Mouse (Mus musculus): Measurements from ENCODE around the gene 4933428M09Rik. TPM values are rescaled to one million over a fixed set of nuclear protein-coding genes. Genes with fewer than 3 reads are reported as not detected.
"Not testable (repeated sequence)": the region's sequence is repeated elsewhere in the genome, so short reads cannot be mapped to it uniquely, and the experiment has no call there.

The 4933428M09Rik gene
- polyA plus RNA-seq (2016; fragmentation: Nextera tagmentation; extraction: Ambion mirVana) = not detected in 2 replicates

- H3K4me2 ChIP-seq = no peak within 1 kb of the TSS
- no peak for ATAC-seq (ENCODE audit: low FRiP score)
- H3K4me3 ChIP-seq (replicated peaks) = no peak within 1 kb of the TSS
- no peak within 1 kb of the TSS for H3K27ac ChIP-seq
- no peaks in the 10 kb centered on the region for H3K4me1 ChIP-seq
- no peak within 1 kb of the TSS for H3K9ac ChIP-seq
- WGBS = 89% methylated on average over 8 of the region's 8 CpGs
- no peaks in the 10 kb centered on the region for H3K36me3 ChIP-seq (replicated peaks)
- no peaks in the 10 kb centered on the region for H3K9me3 ChIP-seq
- no peaks in the 10 kb centered on the region for H3K27me3 ChIP-seq
Measured at GRCm38 (mm10) chrX:139178928-139179327, at the start of gene 4933428M09Rik. Gene 4933428M09Rik (plus strand): TSS chrX:139179228.

GRCm38 (mm10) chrX:139134031-139134430 lies 45.0 kb upstream of the 4933428M09Rik start:
- Histone ChIP-seq H3K9ac (no peak overlapping the region), H3K27ac (no peak overlapping the region), H3K4me3 (replicated peaks) (no peak overlapping the region), H3K36me3 (replicated peaks) (no peaks in the 10 kb centered on the region), H3K4me1 (no peaks in the 10 kb centered on the region), H3K27me3 (0 out of 2 replicates have a peak, but pooled peaks cover 3% of the 10 kb centered on the region), H3K9me3 (no peaks in the 10 kb centered on the region), H3K4me2 (no peak overlapping the region)
- WGBS = 55% methylated on average over 4 of the region's 4 CpGs
- ATAC-seq (ENCODE audit: low FRiP score) = no peak

GRCm38 (mm10) chrX:139191506-139191905 lies 12.5 kb downstream of the 4933428M09Rik start:
- H3K4me2 ChIP-seq; H3K9ac ChIP-seq; H3K4me3 ChIP-seq (replicated peaks); ATAC-seq (ENCODE audit: low FRiP score); H3K27ac ChIP-seq; H3K9me3 ChIP-seq; H3K27me3 ChIP-seq; H3K4me1 ChIP-seq; H3K36me3 ChIP-seq (replicated peaks): not testable (repeated sequence)
- WGBS = 86% methylated on average over 3 of the region's 3 CpGs

- H3K27me3 ChIP-seq = no peaks in the 10 kb centered on the region
- no peak for ATAC-seq (ENCODE audit: low FRiP score)
- H3K9ac ChIP-seq = no peak overlapping the region
- no peak overlapping the region for H3K4me3 ChIP-seq (replicated peaks)
- H3K36me3 ChIP-seq (replicated peaks) = no peaks in the 10 kb centered on the region
- 58% methylated on average over 1 of the region's 1 CpGs for WGBS
- H3K4me1 ChIP-seq = no peaks in the 10 kb centered on the region
- H3K9me3 ChIP-seq = no peaks in the 10 kb centered on the region
- H3K4me2 ChIP-seq = no peak overlapping the region
- no peak overlapping the region for H3K27ac ChIP-seq
Measured at GRCm38 (mm10) chrX:139194572-139195279, 15.7 kb downstream of the 4933428M09Rik start.

GRCm38 (mm10) chrX:139209191-139209828 lies 30.3 kb downstream of the 4933428M09Rik start:
- not testable (repeated sequence) for H3K9ac ChIP-seq; H3K36me3 ChIP-seq (replicated peaks); H3K4me3 ChIP-seq (replicated peaks); H3K9me3 ChIP-seq; H3K27ac ChIP-seq; H3K4me1 ChIP-seq; H3K27me3 ChIP-seq
- H3K4me2 ChIP-seq = peak overlapping the region; percentile 53; the same call in 1 of the 2 replicates
- ATAC-seq (ENCODE audit: low FRiP score) = 0 out of 2 replicates have a peak, but pooled peaks have one; percentile 23
- 82% methylated on average over 4 of the region's 4 CpGs for WGBS

- WGBS = 27% methylated on average over 22 of the region's 31 CpGs
- no peaks in the 10 kb centered on the region for H3K4me1 ChIP-seq
- no peaks in the 10 kb centered on the region for H3K36me3 ChIP-seq (replicated peaks)
- no peak within 1 kb of the TSS for H3K27ac ChIP-seq
- peak within 1 kb of the TSS; percentile 30; the same call in 1 of the 2 replicates for H3K9ac ChIP-seq
- H3K27me3 ChIP-seq = peaks cover 7% of the 10 kb centered on the region; the same call in 1 of the 2 replicates
- no peaks in the 10 kb centered on the region for H3K9me3 ChIP-seq
- peak; percentile 96 for ATAC-seq (ENCODE audit: low FRiP score)
- H3K4me2 ChIP-seq = peak within 1 kb of the TSS; percentile 53
- H3K4me3 ChIP-seq (replicated peaks) = peak within 1 kb of the TSS; percentile 42
Measured at GRCm38 (mm10) chrX:139209829-139210225, 30.8 kb downstream of the 4933428M09Rik start, which contains the start of gene Mum1l1. Gene Mum1l1 (plus strand): TSS chrX:139210042.

GRCm38 (mm10) chrX:139214765-139215164 lies 35.7 kb downstream of the 4933428M09Rik start:
- ATAC-seq (ENCODE audit: low FRiP score) = no peak
- no peaks in the 10 kb centered on the region; the same call in 1 of the 2 replicates for H3K4me1 ChIP-seq
- no peak overlapping the region for H3K4me3 ChIP-seq (replicated peaks)
- H3K9ac ChIP-seq = no peak overlapping the region
- H3K27ac ChIP-seq = no peak overlapping the region
- H3K36me3 ChIP-seq (replicated peaks) = no peaks in the 10 kb centered on the region
- no peaks in the 10 kb centered on the region for H3K9me3 ChIP-seq
- 75% methylated on average over 4 of the region's 4 CpGs for WGBS
- H3K27me3 ChIP-seq = peaks cover 13% of the 10 kb centered on the region; the same call in 1 of the 2 replicates
- no peak overlapping the region for H3K4me2 ChIP-seq

- no peak overlapping the region for H3K27ac ChIP-seq
- no peak for ATAC-seq (ENCODE audit: low FRiP score)
- H3K9me3 ChIP-seq = no peaks in the 10 kb centered on the region
- 73% methylated on average over 5 of the region's 5 CpGs for WGBS
- H3K4me1 ChIP-seq = no peaks in the 10 kb centered on the region; the same call in 1 of the 2 replicates
- no peaks in the 10 kb centered on the region for H3K36me3 ChIP-seq (replicated peaks)
- no peak overlapping the region for H3K9ac ChIP-seq
- no peak overlapping the region for H3K4me3 ChIP-seq (replicated peaks)
- H3K4me2 ChIP-seq = no peak overlapping the region
- H3K27me3 ChIP-seq = peaks cover 10% of the 10 kb centered on the region; the same call in 1 of the 2 replicates
Measured at GRCm38 (mm10) chrX:139216409-139216808, 37.4 kb downstream of the 4933428M09Rik start.

- H3K4me1 ChIP-seq = no peaks in the 10 kb centered on the region; the same call in 1 of the 2 replicates
- H3K36me3 ChIP-seq (replicated peaks) = no peaks in the 10 kb centered on the region
- H3K4me2 ChIP-seq = peak overlapping the region; percentile 47
- 17% methylated on average over 22 of the region's 22 CpGs for WGBS
- no peak overlapping the region; the same call in 1 of the 2 replicates for H3K9ac ChIP-seq
- no peaks in the 10 kb centered on the region for H3K9me3 ChIP-seq
- H3K27me3 ChIP-seq = peaks cover 8% of the 10 kb centered on the region; the same call in 1 of the 2 replicates
- peak; percentile 96 for ATAC-seq (ENCODE audit: low FRiP score)
- peak overlapping the region; percentile 37 for H3K4me3 ChIP-seq (replicated peaks)
- no peak overlapping the region for H3K27ac ChIP-seq
Measured at GRCm38 (mm10) chrX:139216991-139217593, 38.1 kb downstream of the 4933428M09Rik start.

GRCm38 (mm10) chrX:139217776-139218175 lies 38.7 kb downstream of the 4933428M09Rik start:
- Histone ChIP-seq H3K4me2 (peak overlapping the region; percentile 47), H3K9me3 (no peaks in the 10 kb centered on the region), H3K36me3 (replicated peaks) (no peaks in the 10 kb centered on the region), H3K27ac (no peak overlapping the region), H3K9ac (no peak overlapping the region), H3K4me1 (no peaks in the 10 kb centered on the region; the same call in 1 of the 2 replicates), H3K27me3 (peaks cover 8% of the 10 kb centered on the region; the same call in 1 of the 2 replicates), H3K4me3 (replicated peaks) (peak overlapping the region; percentile 37)
- no peak for ATAC-seq (ENCODE audit: low FRiP score)
- WGBS = 43% methylated on average over 10 of the region's 10 CpGs

GRCm38 (mm10) chrX:139219017-139219416 lies 40.0 kb downstream of the 4933428M09Rik start:
- Histone ChIP-seq H3K36me3 (replicated peaks) (no peaks in the 10 kb centered on the region), H3K4me1 (no peaks in the 10 kb centered on the region; the same call in 1 of the 2 replicates), H3K9ac (no peak overlapping the region), H3K27ac (no peak overlapping the region), H3K9me3 (no peaks in the 10 kb centered on the region), H3K27me3 (peaks cover 8% of the 10 kb centered on the region; the same call in 1 of the 2 replicates), H3K4me2 (no peak overlapping the region), H3K4me3 (replicated peaks) (no peak overlapping the region)
- ATAC-seq (ENCODE audit: low FRiP score) = no peak; the same call in 1 of the 2 replicates
- WGBS = 28% methylated on average over 2 of the region's 2 CpGs

- no peak overlapping the region for H3K4me2 ChIP-seq
- no peak overlapping the region for H3K27ac ChIP-seq
- 0 out of 2 replicates have a peak, but pooled peaks cover 3% of the 10 kb centered on the region for H3K27me3 ChIP-seq
- ATAC-seq (ENCODE audit: low FRiP score) = no peak
- H3K9me3 ChIP-seq = no peaks in the 10 kb centered on the region
- H3K36me3 ChIP-seq (replicated peaks) = no peaks in the 10 kb centered on the region
- H3K4me3 ChIP-seq (replicated peaks) = no peak overlapping the region
- 84% methylated on average over 4 of the region's 4 CpGs for WGBS
- no peak overlapping the region for H3K9ac ChIP-seq
- no peaks in the 10 kb centered on the region; the same call in 1 of the 2 replicates for H3K4me1 ChIP-seq
Measured at GRCm38 (mm10) chrX:139220830-139221229, 41.8 kb downstream of the 4933428M09Rik start.

Data from forebrain, embryonic 12.5 days (tissue).